Mouse (Mus musculus): ENCODE results near the gene Kcng3. TPM values are rescaled to one million over a fixed set of nuclear protein-coding genes. Genes with fewer than 3 reads are reported as not detected.

Kcng3 gene
- polyA plus RNA-seq, 1 experiment from 2014 or later: not detected

GRCm38 (mm10) chr17:83563703-83564111 lies 68.0 kb downstream of the Kcng3 start:
- Histone ChIP-seq H3K4me2 (replicated peaks; ENCODE audit: low read depth, low read length) (no peak overlapping the region; the same call in 1 of the 2 replicates), H3K9me3 (ENCODE audit: low read length) (no peaks in the 10 kb centered on the region), H3K4me3 (ENCODE audit: low read length) (no peak overlapping the region), H3K36me3 (ENCODE audit: insufficient read depth, low read length) (no peaks in the 10 kb centered on the region), H3K27ac (ENCODE audit: low read length) (no peak overlapping the region), H3K4me1 (ENCODE audit: insufficient read depth, low read length) (no peaks in the 10 kb centered on the region), H3K9ac (replicated peaks; ENCODE audit: low read length) (no peak overlapping the region), H3K27me3 (ENCODE audit: insufficient read depth, low read length) (no peaks in the 10 kb centered on the region)
- WGBS: 47% methylated on average over 10 of the region's 10 CpGs
- no peak for ATAC-seq (ENCODE audit: low FRiP score, low TSS enrichment)

- no peak overlapping the region for H3K9ac ChIP-seq (replicated peaks; ENCODE audit: low read length)
- H3K4me2 ChIP-seq (replicated peaks; ENCODE audit: low read depth, low read length): no peak overlapping the region
- 92% methylated on average over 5 of the region's 5 CpGs for WGBS
- H3K36me3 ChIP-seq (ENCODE audit: insufficient read depth, low read length): no peaks in the 10 kb centered on the region
- no peak for ATAC-seq (ENCODE audit: low FRiP score, low TSS enrichment)
- no peaks in the 10 kb centered on the region for H3K27me3 ChIP-seq (ENCODE audit: insufficient read depth, low read length)
- no peaks in the 10 kb centered on the region for H3K9me3 ChIP-seq (ENCODE audit: low read length)
- H3K27ac ChIP-seq (ENCODE audit: low read length): no peak overlapping the region
- H3K4me1 ChIP-seq (ENCODE audit: insufficient read depth, low read length): no peaks in the 10 kb centered on the region
- no peak overlapping the region for H3K4me3 ChIP-seq (ENCODE audit: low read length)
Observed at GRCm38 (mm10) chr17:83562153-83563010, 69.3 kb downstream of the Kcng3 start.

- Histone ChIP-seq H3K4me3 (ENCODE audit: low read length) (no peak overlapping the region), H3K27me3 (ENCODE audit: insufficient read depth, low read length) (no peaks in the 10 kb centered on the region), H3K36me3 (ENCODE audit: insufficient read depth, low read length) (no peaks in the 10 kb centered on the region), H3K27ac (ENCODE audit: low read length) (no peak overlapping the region), H3K4me1 (ENCODE audit: insufficient read depth, low read length) (no peaks in the 10 kb centered on the region), H3K9ac (replicated peaks; ENCODE audit: low read length) (no peak overlapping the region), H3K4me2 (replicated peaks; ENCODE audit: low read depth, low read length) (no peak overlapping the region), H3K9me3 (ENCODE audit: low read length) (no peaks in the 10 kb centered on the region)
- no peak for ATAC-seq (ENCODE audit: low FRiP score, low TSS enrichment)
- 66% methylated on average over 8 of the region's 8 CpGs for WGBS
Observed at GRCm38 (mm10) chr17:83559081-83559480, 72.6 kb downstream of the Kcng3 start.

GRCm38 (mm10) chr17:83555836-83556235 lies 75.9 kb downstream of the Kcng3 start:
- no peak overlapping the region for H3K27ac ChIP-seq (ENCODE audit: low read length)
- no peaks in the 10 kb centered on the region for H3K36me3 ChIP-seq (ENCODE audit: insufficient read depth, low read length)
- H3K27me3 ChIP-seq (ENCODE audit: insufficient read depth, low read length): no peaks in the 10 kb centered on the region
- H3K9ac ChIP-seq (replicated peaks; ENCODE audit: low read length): no peak overlapping the region
- no peak overlapping the region for H3K4me2 ChIP-seq (replicated peaks; ENCODE audit: low read depth, low read length)
- 94% methylated on average over 11 of the region's 11 CpGs for WGBS
- no peak overlapping the region for H3K4me3 ChIP-seq (ENCODE audit: low read length)
- H3K4me1 ChIP-seq (ENCODE audit: insufficient read depth, low read length): no peaks in the 10 kb centered on the region
- ATAC-seq (ENCODE audit: low FRiP score, low TSS enrichment): no peak
- H3K9me3 ChIP-seq (ENCODE audit: low read length): no peaks in the 10 kb centered on the region

- no peak overlapping the region for H3K4me2 ChIP-seq (replicated peaks; ENCODE audit: low read depth, low read length)
Observed at GRCm38 (mm10) chr17:83554997-83555396, 76.7 kb downstream of the Kcng3 start.

GRCm38 (mm10) chr17:83548501-83549233 lies 83.0 kb downstream of the Kcng3 start:
- H3K9ac ChIP-seq (replicated peaks; ENCODE audit: low read length): no peak overlapping the region
- H3K36me3 ChIP-seq (ENCODE audit: insufficient read depth, low read length): no peaks in the 10 kb centered on the region
- no peak overlapping the region for H3K27ac ChIP-seq (ENCODE audit: low read length)
- no peaks in the 10 kb centered on the region for H3K9me3 ChIP-seq (ENCODE audit: low read length)
- peaks cover 7% of the 10 kb centered on the region for H3K4me1 ChIP-seq (ENCODE audit: insufficient read depth, low read length)
- no peak overlapping the region for H3K4me2 ChIP-seq (replicated peaks; ENCODE audit: low read depth, low read length)
- 42% methylated on average over 12 of the region's 12 CpGs for WGBS
- no peak for ATAC-seq (ENCODE audit: low FRiP score, low TSS enrichment)
- no peak overlapping the region for H3K4me3 ChIP-seq (ENCODE audit: low read length)
- H3K27me3 ChIP-seq (ENCODE audit: insufficient read depth, low read length): peaks cover 13% of the 10 kb centered on the region

More at GRCm38 (mm10) chr17:83554997-83555396, 76.7 kb downstream of the Kcng3 start:
- no peak for ATAC-seq (ENCODE audit: low FRiP score, low TSS enrichment)
- H3K27me3 ChIP-seq (ENCODE audit: insufficient read depth, low read length): no peaks in the 10 kb centered on the region
- no peak overlapping the region for H3K4me3 ChIP-seq (ENCODE audit: low read length)
- no peaks in the 10 kb centered on the region for H3K4me1 ChIP-seq (ENCODE audit: insufficient read depth, low read length)
- no peak overlapping the region for H3K9ac ChIP-seq (replicated peaks; ENCODE audit: low read length)
- no peaks in the 10 kb centered on the region for H3K36me3 ChIP-seq (ENCODE audit: insufficient read depth, low read length)
- no peak overlapping the region for H3K27ac ChIP-seq (ENCODE audit: low read length)
- H3K9me3 ChIP-seq (ENCODE audit: low read length): no peaks in the 10 kb centered on the region
- WGBS: 85% methylated on average over 7 of the region's 7 CpGs

- H3K9ac ChIP-seq (replicated peaks; ENCODE audit: low read length): no peak overlapping the region
- peaks cover 7% of the 10 kb centered on the region for H3K4me1 ChIP-seq (ENCODE audit: insufficient read depth, low read length)
- H3K27ac ChIP-seq (ENCODE audit: low read length): no peak overlapping the region
- 63% methylated on average over 10 of the region's 10 CpGs for WGBS
- ATAC-seq (ENCODE audit: low FRiP score, low TSS enrichment): no peak
- no peak overlapping the region for H3K4me3 ChIP-seq (ENCODE audit: low read length)
- H3K27me3 ChIP-seq (ENCODE audit: insufficient read depth, low read length): peaks cover 13% of the 10 kb centered on the region
- no peak overlapping the region for H3K4me2 ChIP-seq (replicated peaks; ENCODE audit: low read depth, low read length)
- no peaks in the 10 kb centered on the region for H3K9me3 ChIP-seq (ENCODE audit: low read length)
- H3K36me3 ChIP-seq (ENCODE audit: insufficient read depth, low read length): no peaks in the 10 kb centered on the region
Observed at GRCm38 (mm10) chr17:83547145-83547544, 84.5 kb downstream of the Kcng3 start.

- 0 out of 2 replicates have a peak, but pooled peaks have one; percentile 20 for ATAC-seq (ENCODE audit: low FRiP score, low TSS enrichment)
- peak overlapping the region; percentile 35; the same call in 1 of the 2 replicates for H3K9ac ChIP-seq (replicated peaks; ENCODE audit: low read length)
- H3K4me1 ChIP-seq (ENCODE audit: insufficient read depth, low read length): peaks cover 7% of the 10 kb centered on the region
- no peaks in the 10 kb centered on the region for H3K9me3 ChIP-seq (ENCODE audit: low read length)
- H3K4me2 ChIP-seq (replicated peaks; ENCODE audit: low read depth, low read length): peak overlapping the region; percentile 48
- peak overlapping the region; percentile 39 for H3K4me3 ChIP-seq (ENCODE audit: low read length)
- H3K27ac ChIP-seq (ENCODE audit: low read length): no peak overlapping the region
- peaks cover 13% of the 10 kb centered on the region for H3K27me3 ChIP-seq (ENCODE audit: insufficient read depth, low read length)
- 9% methylated on average over 35 of the region's 35 CpGs for WGBS
- no peaks in the 10 kb centered on the region for H3K36me3 ChIP-seq (ENCODE audit: insufficient read depth, low read length)
Observed at GRCm38 (mm10) chr17:83545756-83546742, 85.6 kb downstream of the Kcng3 start.

- Histone ChIP-seq H3K9ac (replicated peaks; ENCODE audit: low read length) (no peak overlapping the region), H3K27ac (ENCODE audit: low read length) (no peak overlapping the region), H3K4me3 (ENCODE audit: low read length) (no peak overlapping the region), H3K9me3 (ENCODE audit: low read length) (no peaks in the 10 kb centered on the region), H3K4me1 (ENCODE audit: insufficient read depth, low read length) (peaks cover 9% of the 10 kb centered on the region), H3K27me3 (ENCODE audit: insufficient read depth, low read length) (peaks cover 13% of the 10 kb centered on the region), H3K36me3 (ENCODE audit: insufficient read depth, low read length) (no peaks in the 10 kb centered on the region), H3K4me2 (replicated peaks; ENCODE audit: low read depth, low read length) (peak overlapping the region; percentile 48)
- 76% methylated on average over 6 of the region's 6 CpGs for WGBS
- ATAC-seq (ENCODE audit: low FRiP score, low TSS enrichment): no peak
Observed at GRCm38 (mm10) chr17:83545259-83545658, 86.4 kb downstream of the Kcng3 start.

Measured in kidney, embryonic 16.5 days (tissue).